Mouse (Mus musculus) right cerebral cortex, adult 18-20 months (tissue): ENCODE results near the gene Olfr1095.

ENCODE experiments used
- DNase-seq: peaks from one replicate; pipeline ENCODE4 v3.0.0; 2022; ENCODE audit warnings: mixed read lengths

The Olfr1095 gene

GRCm38 (mm10) chr2:86851596-86851995, at the start of gene Olfr1095:
Gene Olfr1095 (minus strand): TSS chr2:86851696.
- DNase-seq: no peak

GRCm38 (mm10) chr2:86892116-86892515, 40.6 kb upstream of the Olfr1095 start, which contains the start of gene Olfr1097:
Gene Olfr1097 (minus strand): TSS chr2:86892216.
- no peak for DNase-seq

- no peak for DNase-seq
These were observed 23.2 kb upstream of the Olfr1095 start, which contains the start of gene Gm13723 for GRCm38 (mm10) chr2:86874702-86875101. Gene Gm13723 (minus strand): TSS chr2:86874802.

GRCm38 (mm10) chr2:86824363-86824762, 27.1 kb downstream of the Olfr1095 start, which contains the start of gene Olfr1094:
Gene Olfr1094 (plus strand): TSS chr2:86824663.
- no peak for DNase-seq

- DNase-seq: no peak
These were observed 41.6 kb downstream of the Olfr1095 start, which contains the start of gene Olfr141 for GRCm38 (mm10) chr2:86809918-86810317. Gene Olfr141 (minus strand): TSS chr2:86810018.
